26 mouse cellular contexts compared by ENCODE assay signal in the genomic region with DNA sequence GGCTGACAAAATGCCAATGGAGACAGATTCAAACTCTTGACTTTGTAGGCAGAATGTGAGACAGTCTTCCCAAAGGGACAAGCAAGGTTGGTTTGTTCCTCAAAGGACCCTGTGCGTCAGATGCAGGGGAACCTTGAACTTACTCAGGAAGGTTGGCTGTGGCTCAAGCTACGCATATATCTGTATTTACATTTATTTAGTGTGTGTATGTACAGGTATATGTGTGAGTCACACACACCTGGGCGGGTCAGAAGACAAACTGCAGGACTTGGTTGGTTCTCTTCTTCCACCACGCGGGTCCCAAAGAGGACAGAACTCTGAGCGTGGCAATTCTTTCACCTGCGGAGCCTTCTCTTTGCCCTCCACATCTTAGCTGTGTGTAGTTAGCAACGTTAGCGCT.
"Had no signal": no experiment of that assay in that cellular context is flagged by ENCODE, and none has a peak within 500 bp of the region (broad histone marks: within the 10 kb centered on the region; RNA-seq: fewer than 3 reads in every experiment).

No protein-coding gene starts in this region.

- H3K9me3 ChIP-seq: limb, embryonic 10.5 days; limb, embryonic 12.5 days; limb, embryonic 13.5 days; limb, embryonic 15.5 days; liver, embryonic 12.5 days; liver, embryonic 13.5 days; liver, embryonic 15.5 days; lung, embryonic 15.5 days; midbrain, embryonic 10.5 days; midbrain, embryonic 12.5 days; midbrain, embryonic 13.5 days; midbrain, embryonic 15.5 days; neural tube, embryonic 12.5 days had no signal

- DNase-seq: left cerebral cortex, postnatal 4 days; liver; liver, embryonic 13.5 days; liver, postnatal 0 days; lung, embryonic 14.5 days; lung, postnatal 14 days; midbrain, embryonic 14.5 days had no signal

- H3K36me3 ChIP-seq: liver, embryonic 12.5 days; liver, embryonic 13.5 days; liver, embryonic 15.5 days; lung, embryonic 15.5 days; midbrain, embryonic 12.5 days; midbrain, embryonic 15.5 days; neural tube, embryonic 12.5 days had no signal

- H3K9ac ChIP-seq: limb, embryonic 12.5 days; limb, embryonic 13.5 days; limb, embryonic 15.5 days; liver, embryonic 12.5 days; liver, embryonic 13.5 days; liver, embryonic 14.5 days; liver, embryonic 15.5 days; liver, postnatal 0 days; lung, embryonic 14.5 days; lung, embryonic 15.5 days; midbrain, embryonic 12.5 days; midbrain, embryonic 13.5 days; midbrain, embryonic 15.5 days; neural tube, embryonic 12.5 days had no signal

- H3K4me3 ChIP-seq: limb, embryonic 10.5 days; limb, embryonic 12.5 days; limb, embryonic 13.5 days; limb, embryonic 15.5 days; liver, embryonic 12.5 days; liver, embryonic 13.5 days; liver, embryonic 15.5 days; lung, embryonic 15.5 days; megakaryocyte, embryonic 14.5 days; midbrain, embryonic 10.5 days; midbrain, embryonic 12.5 days; midbrain, embryonic 13.5 days; midbrain, embryonic 15.5 days; myocyte; neural tube, embryonic 12.5 days had no signal

- H3K27ac ChIP-seq: limb, embryonic 10.5 days; limb, embryonic 12.5 days; limb, embryonic 13.5 days; limb, embryonic 15.5 days; liver, embryonic 12.5 days; liver, embryonic 13.5 days; liver, embryonic 14.5 days; liver, embryonic 15.5 days; lung, embryonic 15.5 days; macrophage; midbrain, embryonic 10.5 days; midbrain, embryonic 12.5 days; midbrain, embryonic 15.5 days; neural tube, embryonic 12.5 days had no signal

- ATAC-seq: liver, embryonic 12.5 days; liver, postnatal 0 days; midbrain, embryonic 13.5 days; midbrain, embryonic 15.5 days; midbrain, embryonic 16.5 days had no signal

- H3K27me3 ChIP-seq: limb, embryonic 12.5 days; limb, embryonic 13.5 days; limb, embryonic 15.5 days; liver, embryonic 12.5 days; liver, embryonic 13.5 days; liver, embryonic 15.5 days; lung, embryonic 15.5 days; megakaryocyte, embryonic 14.5 days; midbrain, embryonic 12.5 days; midbrain, embryonic 13.5 days; midbrain, embryonic 15.5 days; neural tube, embryonic 12.5 days had no signal

- H3K4me2 ChIP-seq: limb, embryonic 12.5 days; limb, embryonic 13.5 days; limb, embryonic 15.5 days; liver, embryonic 11.5 days; liver, embryonic 12.5 days; liver, embryonic 13.5 days; liver, embryonic 15.5 days; lung, embryonic 14.5 days; lung, embryonic 15.5 days; midbrain, embryonic 11.5 days; midbrain, embryonic 12.5 days; midbrain, embryonic 13.5 days; midbrain, embryonic 15.5 days; neural tube, embryonic 12.5 days had no signal
